Mouse (Mus musculus) ES-Bruce4 (cell line): ENCODE results near the gene Fhl2. TPM values are rescaled to one million over a fixed set of nuclear protein-coding genes. Genes with fewer than 3 reads are reported as not detected.

Source experiments
- H3K27ac ChIP-seq: 2 replicates; pipeline ENCODE4 v1.5.1; 2012; ENCODE audit warnings: low read length, inconsistent platforms; ENCODE audit not compliant: insufficient read depth
- H3K27me3 ChIP-seq: 2 replicates; pipeline ENCODE4 v1.6.1; 2012; ENCODE audit warnings: mild to moderate bottlenecking, low read length, inconsistent platforms; ENCODE audit not compliant: control insufficient read depth, poor library complexity, insufficient read depth, severe bottlenecking
- H3K36me3 ChIP-seq: 2 replicates; pipeline ENCODE4 v1.6.1; 2012; ENCODE audit warnings: inconsistent platforms, mild to moderate bottlenecking, low read length, moderate library complexity; ENCODE audit not compliant: control insufficient read depth, poor library complexity, insufficient read depth, severe bottlenecking
- H3K4me1 ChIP-seq: one replicate; pipeline ENCODE4 v1.8.1; 2011; ENCODE audit warnings: low read length; ENCODE audit not compliant: control insufficient read depth, insufficient read depth
- H3K4me3 ChIP-seq: 2 replicates; pipeline ENCODE4 v1.5.1; 2011; ENCODE audit warnings: low read depth, mild to moderate bottlenecking, low read length
- H3K9ac ChIP-seq: 2 replicates; pipeline ENCODE4 v1.6.1; 2012; ENCODE audit warnings: low read depth, mild to moderate bottlenecking, inconsistent platforms; ENCODE audit not compliant: poor library complexity, severe bottlenecking
- H3K9me3 ChIP-seq: replicated peaks from 2 replicates; pipeline ENCODE4 v1.6.1; 2012; ENCODE audit warnings: mild to moderate bottlenecking, low read length, inconsistent platforms; ENCODE audit not compliant: control insufficient read depth, poor library complexity, insufficient read depth, severe bottlenecking
- CTCF ChIP-seq: IDR thresholded peaks from one replicate; pipeline ENCODE4 v1.8.1; 2011; ENCODE audit warnings: low read depth, low read length
- EP300 ChIP-seq: IDR thresholded peaks from 2 replicates; pipeline ENCODE4 v1.6.1; 2011; ENCODE audit warnings: low read depth, low read length; ENCODE audit not compliant: insufficient read depth
- POLR2A ChIP-seq: IDR thresholded peaks from one replicate; pipeline ENCODE4 v1.8.1; 2011; ENCODE audit warnings: low read length; ENCODE audit not compliant: insufficient read depth
- polyA plus RNA-seq: library from polyadenylated mRNA; stranded (reverse); fragments of >200 nt; gene quantifications from 2 replicates; pipeline ENCODE4 v1.2.4, GENCODE M21; 2011; ENCODE audit warnings: low read depth; ENCODE audit not compliant: missing spikeins, insufficient read depth, insufficient read length

The Fhl2 gene
- polyA plus RNA-seq, 1 experiment = 11.6 TPM

DNA sequence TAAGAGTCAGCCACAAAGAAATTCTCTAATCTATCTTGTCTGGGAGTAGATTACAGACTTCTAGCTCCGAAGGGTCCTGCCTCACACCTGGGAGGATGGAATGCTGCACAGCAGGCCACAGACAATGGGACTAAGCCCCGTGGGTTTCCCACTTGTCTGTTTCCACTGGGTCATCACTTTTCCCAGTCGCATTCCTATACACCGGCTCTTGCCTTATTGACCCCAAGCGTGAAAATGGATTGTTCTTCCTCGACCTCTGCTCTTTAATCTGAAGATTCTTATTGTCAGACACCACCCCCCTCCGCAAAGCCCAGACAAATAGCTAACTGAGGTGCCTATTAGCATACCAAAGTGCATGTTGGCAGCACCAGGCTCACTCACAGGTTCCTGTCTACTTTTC, 10.4 kb downstream of the Fhl2 start:
- H3K4me3 ChIP-seq = no peak overlapping the region

DNA sequence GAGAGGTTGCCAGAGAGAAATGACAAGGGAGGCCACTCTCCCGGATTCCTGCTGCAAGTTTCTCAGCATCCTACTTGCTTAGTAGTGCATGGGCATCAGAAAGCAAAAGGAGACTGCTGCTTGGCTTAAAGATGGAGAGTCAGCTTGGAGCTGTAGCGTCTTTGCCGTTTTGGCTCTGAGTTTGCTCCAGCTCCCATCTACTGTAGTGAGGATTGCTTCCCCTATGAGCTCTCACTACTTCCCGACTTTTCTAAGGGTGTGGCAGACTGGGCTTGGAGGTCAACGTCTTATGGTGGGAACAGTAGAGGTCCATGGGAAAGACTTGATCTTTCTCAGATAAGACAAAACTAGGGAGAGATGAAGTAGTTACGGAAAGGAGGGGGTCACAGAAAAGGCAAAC, 15.9 kb downstream of the Fhl2 start:
- Histone ChIP-seq H3K4me3 (no peak overlapping the region), H3K4me1 (no peaks in the 10 kb centered on the region), H3K36me3 (no peaks in the 10 kb centered on the region), H3K9me3 (no peaks in the 10 kb centered on the region), H3K27me3 (no peaks in the 10 kb centered on the region), H3K27ac (no peak overlapping the region), H3K9ac (no peak overlapping the region)
- TF ChIP-seq POLR2A (no peak), CTCF (no peak), EP300 (no peak)

More for the DNA sequence above, 10.4 kb downstream of the Fhl2 start:
- Histone ChIP-seq H3K9me3 (no peaks in the 10 kb centered on the region; the same call in 1 of the 2 replicates), H3K4me1 (peaks cover 2% of the 10 kb centered on the region), H3K27ac (no peak overlapping the region), H3K27me3 (no peaks in the 10 kb centered on the region), H3K36me3 (no peaks in the 10 kb centered on the region), H3K9ac (no peak overlapping the region)
- no peak for TF ChIP-seq EP300
- no peak for TF ChIP-seq POLR2A
- TF ChIP-seq CTCF = no peak

DNA sequence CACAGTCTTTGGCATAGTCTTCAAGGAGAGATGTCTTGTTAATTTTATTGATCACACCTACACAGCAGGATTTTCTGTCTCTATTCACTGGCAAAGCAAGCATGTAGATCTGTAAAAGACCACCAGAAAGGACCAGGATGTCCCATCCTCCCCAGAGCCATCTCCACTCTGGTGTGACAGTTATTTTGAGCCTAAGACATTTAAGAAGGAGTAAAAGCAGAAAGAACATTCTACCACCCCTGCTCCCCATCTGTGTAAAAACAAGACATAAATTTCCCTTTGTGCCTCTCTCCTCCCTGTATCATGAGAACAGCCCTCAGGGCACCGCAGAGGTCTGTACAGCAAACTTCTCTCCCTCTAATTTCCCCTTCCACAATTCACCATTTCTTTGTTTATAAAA, 18.0 kb downstream of the Fhl2 start:
- H3K27me3 ChIP-seq = no peaks in the 10 kb centered on the region
- no peaks in the 10 kb centered on the region for H3K36me3 ChIP-seq
- no peaks in the 10 kb centered on the region for H3K4me1 ChIP-seq
- H3K4me3 ChIP-seq = no peak overlapping the region
- no peak overlapping the region for H3K9ac ChIP-seq
- H3K9me3 ChIP-seq = no peaks in the 10 kb centered on the region
- TF ChIP-seq POLR2A (no peak), CTCF (no peak), EP300 (no peak)
- no peak overlapping the region for H3K27ac ChIP-seq

DNA sequence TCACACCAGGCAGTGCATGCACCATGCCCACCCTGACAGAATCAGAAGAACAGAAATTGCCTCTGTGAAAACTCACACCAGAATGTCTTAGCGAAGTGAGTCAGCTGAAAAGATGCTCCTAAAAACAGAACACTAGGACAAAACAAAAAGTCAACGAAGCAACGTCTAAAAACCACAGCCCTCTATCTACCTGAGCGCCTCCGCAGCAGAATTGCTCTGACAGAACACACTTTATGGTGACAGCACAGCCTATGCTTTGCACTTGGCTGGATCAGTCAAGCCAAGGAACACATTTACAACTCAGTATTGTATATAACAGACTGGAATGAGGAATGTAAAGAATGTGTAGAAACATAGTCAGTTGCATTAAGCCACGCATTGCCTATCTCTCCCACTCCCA, 18.4 kb downstream of the Fhl2 start:
- Histone ChIP-seq H3K9me3 (no peaks in the 10 kb centered on the region), H3K27ac (no peak overlapping the region), H3K9ac (no peak overlapping the region), H3K27me3 (no peaks in the 10 kb centered on the region), H3K4me3 (no peak overlapping the region), H3K36me3 (no peaks in the 10 kb centered on the region), H3K4me1 (no peaks in the 10 kb centered on the region)
- no peak for TF ChIP-seq CTCF
- TF ChIP-seq POLR2A = no peak
- no peak for TF ChIP-seq EP300

DNA sequence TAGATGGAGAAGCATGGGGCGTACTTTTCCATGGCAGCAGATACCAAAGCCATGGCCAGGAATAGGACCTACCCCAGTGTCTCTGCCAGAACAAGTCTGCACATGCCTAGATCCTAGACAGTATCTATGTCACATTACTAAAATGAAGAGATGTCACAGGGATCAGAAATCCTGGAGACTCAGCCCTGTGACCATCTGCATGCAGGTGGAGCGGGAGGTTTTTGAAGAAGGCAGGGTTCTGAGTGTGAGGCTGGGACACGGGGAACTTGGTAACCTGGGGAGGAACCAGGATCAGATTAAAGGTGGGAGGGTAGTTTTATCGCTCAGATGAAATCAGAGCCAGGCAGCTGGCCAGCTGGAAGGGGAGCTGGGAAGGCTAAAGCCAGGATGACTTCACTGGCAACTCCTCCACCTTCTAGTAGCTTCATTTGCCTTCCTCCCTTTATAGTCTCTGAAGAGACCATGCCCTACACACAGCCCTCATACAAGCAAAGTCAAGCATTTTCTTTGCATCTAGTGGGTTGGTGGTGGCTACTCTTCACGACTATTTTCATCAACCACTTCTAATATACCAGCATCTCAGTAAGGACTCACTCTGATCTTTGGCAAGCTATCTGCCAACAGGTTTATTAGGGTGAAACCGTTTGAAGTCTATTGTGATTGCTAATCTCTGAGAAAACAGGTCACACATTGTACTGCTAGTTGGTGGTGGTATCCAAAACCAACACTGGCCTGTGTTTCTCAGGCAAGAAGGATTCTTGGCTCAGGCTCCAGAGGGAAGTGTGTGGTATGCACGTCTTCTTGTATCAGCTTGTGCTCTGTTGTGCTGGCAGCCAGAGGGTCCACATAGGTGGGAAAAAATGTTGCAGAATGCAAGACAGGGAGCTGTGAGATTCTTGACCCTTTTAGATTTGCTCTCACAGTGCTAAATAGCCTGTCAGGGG, 23.2 kb downstream of the Fhl2 start:
- Histone ChIP-seq H3K9me3 (no peaks in the 10 kb centered on the region), H3K36me3 (no peaks in the 10 kb centered on the region), H3K9ac (no peak overlapping the region), H3K4me1 (no peaks in the 10 kb centered on the region), H3K27me3 (no peaks in the 10 kb centered on the region), H3K27ac (no peak overlapping the region), H3K4me3 (no peak overlapping the region)
- TF ChIP-seq POLR2A (no peak), EP300 (no peak), CTCF (no peak)

DNA sequence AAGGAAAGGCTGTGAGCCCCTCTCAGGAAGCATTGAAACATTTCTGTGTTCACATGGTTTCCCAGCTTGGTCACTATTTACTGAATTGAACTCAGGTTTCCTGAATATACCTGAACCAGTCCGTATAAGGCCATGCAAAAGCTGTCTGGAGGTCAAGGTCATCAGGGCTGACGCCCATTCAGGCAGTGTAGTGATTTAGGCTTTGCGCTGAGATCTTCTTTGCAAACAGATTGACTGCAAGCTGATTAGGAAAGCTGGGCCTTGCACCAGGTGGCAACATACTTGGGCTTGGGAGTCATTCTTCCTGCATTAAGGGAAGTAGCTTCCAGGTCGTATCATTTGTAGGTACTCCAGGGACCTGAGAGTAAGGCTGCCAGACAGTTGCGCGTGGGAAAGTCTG, 25.0 kb downstream of the Fhl2 start:
- TF ChIP-seq POLR2A = no peak
- no peak for TF ChIP-seq CTCF
- no peak for TF ChIP-seq EP300
- Histone ChIP-seq H3K36me3 (no peaks in the 10 kb centered on the region), H3K9me3 (no peaks in the 10 kb centered on the region), H3K27me3 (no peaks in the 10 kb centered on the region), H3K27ac (no peak overlapping the region), H3K9ac (no peak overlapping the region), H3K4me3 (no peak overlapping the region), H3K4me1 (no peaks in the 10 kb centered on the region)
